Mouse (Mus musculus): ENCODE data around the gene Dnmt3b.

The Dnmt3b gene

DNA sequence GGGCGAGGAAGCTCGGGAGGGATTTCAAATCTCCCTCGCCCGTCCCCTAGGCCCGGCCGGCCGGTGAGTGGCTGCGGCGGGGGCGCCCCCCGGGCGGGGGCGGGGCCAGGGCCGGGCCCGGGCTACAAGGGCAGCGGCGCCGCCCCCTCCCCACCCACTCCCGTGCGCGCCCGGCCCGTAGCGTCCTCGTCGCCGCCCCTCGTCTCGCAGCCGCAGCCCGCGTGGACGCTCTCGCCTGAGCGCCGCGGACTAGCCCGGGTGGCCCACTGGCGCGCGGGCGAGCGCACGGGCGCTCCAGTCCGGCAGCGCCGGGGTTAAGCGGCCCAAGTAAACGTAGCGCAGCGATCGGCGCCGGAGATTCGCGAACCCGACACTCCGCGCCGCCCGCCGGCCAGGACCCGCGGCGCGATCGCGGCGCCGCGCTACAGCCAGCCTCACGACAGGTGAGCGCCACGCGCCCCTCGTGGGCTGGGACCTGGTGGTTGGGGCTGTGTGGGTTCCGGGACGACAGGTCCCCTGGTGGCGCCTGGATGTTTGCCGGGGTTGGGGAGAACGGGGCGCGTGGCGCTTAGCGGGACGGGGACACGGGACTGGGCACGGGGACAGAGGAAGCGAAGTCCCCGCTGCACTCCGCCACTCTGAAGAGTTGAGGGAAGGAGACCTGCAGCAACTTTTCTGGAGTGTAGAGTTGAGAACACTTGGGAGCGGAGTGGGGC, at the start of gene Dnmt3b:
Gene Dnmt3b (plus strand): TSS at position 153 of the 716 bp plus-strand sequence.
- DNase-seq (ENCODE audit: low spot score in 2 of 2), result peak; percentile 37 to 63

DNA sequence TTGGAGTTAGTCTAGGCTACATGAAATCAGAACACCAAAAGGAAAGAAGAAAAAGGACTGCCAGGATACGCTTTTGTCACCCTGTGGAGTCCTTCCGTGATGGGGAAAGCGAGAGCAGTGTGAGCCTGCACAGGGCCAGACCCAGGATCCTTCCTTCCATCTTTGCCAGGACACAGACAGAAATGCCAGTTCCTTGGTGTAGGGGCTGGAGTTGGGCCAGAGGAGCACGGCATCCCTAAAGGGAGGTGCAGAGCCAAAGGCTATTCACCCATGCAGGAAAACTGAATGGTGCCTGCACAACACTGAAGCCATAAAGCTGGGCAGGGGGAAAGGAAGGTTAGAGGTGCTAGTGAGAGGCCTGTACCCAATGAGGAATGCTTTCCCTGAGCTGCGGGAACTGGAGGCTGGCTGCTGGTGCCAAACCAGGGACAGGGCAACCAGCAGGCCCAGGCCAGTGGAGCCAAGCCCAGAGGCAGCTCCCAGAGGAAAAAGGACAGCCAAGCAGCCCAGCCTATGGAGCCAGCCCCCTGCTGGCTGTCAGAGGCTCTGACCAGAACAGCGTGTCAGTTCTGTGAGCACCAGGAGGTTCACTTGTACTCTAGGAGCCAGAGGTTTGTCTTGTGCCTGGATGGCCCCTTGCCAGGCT, 49.1 kb upstream of the Dnmt3b start:
- peak in 1 of 2 experiments; percentile 56 for DNase-seq (ENCODE audit: low spot score in 2 of 2)

DNA sequence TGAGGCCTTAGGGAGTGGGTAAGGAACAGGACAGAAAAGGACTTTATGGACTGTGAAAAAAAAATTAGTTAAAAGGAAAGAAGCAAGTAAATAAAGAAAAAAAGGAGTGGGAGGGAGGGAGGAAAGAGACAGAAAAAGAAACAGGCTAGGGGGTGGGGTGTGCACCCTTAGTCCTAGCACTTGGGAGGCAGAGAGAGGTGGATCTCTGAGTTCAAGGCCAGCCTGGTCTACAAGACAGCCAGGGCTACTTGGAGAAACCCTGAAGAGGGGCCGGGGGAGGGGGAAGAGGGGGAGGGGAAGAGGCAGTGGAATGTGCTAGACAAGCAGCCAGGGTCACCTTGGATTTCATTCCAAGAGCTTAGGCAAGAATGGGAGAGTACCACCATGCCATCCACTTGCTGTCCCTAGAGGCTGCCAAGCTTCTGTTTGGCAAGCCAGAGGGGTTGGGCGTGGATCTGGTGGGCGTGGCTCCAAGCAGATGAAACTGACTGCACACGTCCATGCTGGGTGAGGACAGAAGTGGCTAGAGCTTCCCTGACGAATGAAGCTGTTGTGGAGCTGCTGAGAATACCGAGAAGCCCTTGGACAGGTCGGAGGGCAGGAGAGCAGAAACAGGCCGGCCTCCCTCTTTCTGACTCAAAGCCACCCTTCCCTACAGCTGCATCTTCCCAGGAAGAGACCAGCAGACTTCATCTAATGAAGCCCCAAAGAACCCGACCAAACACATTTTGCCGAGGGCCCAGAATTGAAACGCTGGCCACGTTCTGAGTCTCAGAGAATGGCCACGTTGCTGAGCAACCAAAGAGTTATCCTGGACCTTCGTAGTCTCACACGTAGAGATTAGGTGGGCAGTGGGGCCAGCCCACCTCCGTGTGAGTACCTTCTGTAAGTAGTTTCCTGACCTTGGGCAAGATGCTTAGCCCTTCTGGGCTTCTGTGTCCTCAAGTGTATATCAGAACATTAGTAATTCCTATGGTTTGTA, 48.3 kb upstream of the Dnmt3b start:
- peak in 1 of 2 experiments; percentile 62 for DNase-seq (ENCODE audit: low spot score in 2 of 2)

DNA sequence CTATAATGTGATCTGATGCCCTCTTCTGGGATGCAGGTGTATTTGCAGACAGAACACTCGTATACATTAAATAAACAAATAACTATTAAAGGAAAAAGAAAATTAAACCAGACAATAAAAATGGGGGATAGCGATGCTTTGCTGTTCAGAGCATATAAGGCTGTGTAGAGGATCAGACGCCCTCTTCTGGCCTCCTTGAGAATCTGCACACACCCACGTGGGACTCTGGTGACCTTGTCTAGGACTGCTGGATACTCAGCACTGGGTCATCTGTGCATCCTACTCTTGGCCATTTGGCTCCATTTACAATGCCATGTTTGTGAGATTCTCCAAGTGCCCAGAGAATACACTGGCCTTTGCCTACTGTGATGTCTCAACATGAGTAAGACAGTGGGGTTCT, 45.5 kb upstream of the Dnmt3b start:
- no peak for DNase-seq (ENCODE audit: low spot score in 2 of 2)

DNA sequence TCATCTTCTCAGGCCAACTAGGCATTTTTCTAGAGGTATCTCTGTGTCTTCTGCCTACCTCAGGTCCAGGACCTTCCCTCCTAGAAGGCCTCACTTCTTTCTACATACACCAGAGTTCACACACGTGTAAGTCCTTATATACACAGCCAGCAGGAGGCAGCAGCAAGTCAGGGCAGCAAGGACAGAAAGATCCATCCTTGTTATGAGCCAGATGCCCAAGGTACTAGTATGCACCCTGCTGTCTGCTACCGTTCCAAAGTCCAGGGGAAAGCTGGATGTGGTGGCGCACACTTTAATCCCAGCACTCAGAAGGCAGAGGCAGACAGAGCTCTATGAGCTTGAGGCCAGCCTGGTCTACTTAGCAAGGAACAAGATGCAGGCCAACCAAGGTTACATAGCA, 42.8 kb upstream of the Dnmt3b start:
- DNase-seq (ENCODE audit: low spot score in 2 of 2), result no peak

DNA sequence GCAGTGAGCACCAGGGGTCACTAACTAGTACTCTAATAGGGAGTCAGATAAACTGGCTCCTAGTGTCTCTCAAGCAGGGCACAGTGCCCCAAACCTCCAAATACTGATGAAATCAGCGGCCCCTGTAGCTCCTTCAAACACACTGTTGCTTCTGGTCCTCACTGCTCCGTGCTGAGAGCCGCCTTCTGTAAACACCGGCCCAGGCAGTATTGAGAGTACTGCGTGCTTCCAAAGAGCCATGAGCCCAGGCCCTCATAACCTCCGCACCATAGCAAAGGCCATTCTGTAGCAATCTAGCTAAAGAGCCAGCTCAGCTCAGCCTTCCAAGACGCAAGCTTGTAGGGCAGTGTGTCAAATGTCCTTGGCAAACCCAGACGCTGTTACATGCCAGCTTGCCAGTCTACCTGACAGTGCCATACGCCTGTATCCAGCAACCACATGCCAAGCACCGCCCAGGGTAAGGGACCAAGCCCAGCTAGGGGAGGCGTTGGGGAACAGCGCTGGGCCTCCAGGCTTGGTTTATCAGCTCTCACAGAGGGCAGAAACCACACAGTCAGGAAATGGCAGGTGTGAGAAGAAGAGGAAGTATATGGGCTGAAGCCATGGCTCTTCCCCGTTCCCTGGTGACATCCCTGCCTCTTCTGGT, 41.3 kb upstream of the Dnmt3b start:
- DNase-seq (ENCODE audit: low spot score in 2 of 2), result peak in 1 of 2 experiments; percentile 69

DNA sequence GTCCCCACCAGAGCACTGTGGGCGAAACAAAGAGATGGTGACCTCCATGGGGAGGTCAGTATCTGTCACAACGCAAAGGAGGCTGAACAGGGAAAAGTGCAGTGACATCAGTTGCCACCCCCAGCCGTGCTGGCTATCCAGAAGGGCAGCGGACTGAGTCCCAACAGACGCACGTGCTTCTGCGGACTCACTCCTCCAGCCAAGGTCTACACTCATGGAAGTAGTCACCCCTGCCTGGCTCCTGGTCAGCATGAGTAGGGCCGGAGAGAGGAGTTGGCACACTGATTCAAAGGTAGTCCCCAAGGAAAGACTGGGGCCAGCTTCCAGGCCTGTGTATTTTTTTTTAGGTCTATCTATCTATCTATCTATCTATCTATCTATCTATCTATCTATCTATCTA, 40.2 kb upstream of the Dnmt3b start:
- DNase-seq (ENCODE audit: low spot score in 2 of 2), result no peak

DNA sequence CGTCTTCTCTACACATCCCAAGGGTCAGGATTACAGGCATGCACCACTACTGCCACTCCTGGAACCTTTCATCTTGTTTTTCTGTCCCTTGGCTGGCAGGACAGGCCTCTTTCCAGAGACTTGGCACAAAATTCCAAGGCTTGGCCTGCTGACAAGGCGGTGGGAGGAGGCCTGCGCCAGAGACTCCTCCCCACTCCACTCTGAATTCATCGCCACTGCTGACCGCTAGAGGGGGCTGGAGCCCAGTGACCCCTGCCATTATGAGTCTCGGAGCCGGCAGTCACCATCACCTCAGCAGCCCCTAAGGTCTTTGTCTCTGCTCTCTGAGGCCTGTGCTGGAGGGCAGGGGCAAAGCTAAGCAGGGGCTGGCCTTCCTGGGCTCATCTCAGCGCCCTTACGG, 39.7 kb upstream of the Dnmt3b start:
- peak; percentile 90 to 97 for DNase-seq (ENCODE audit: low spot score in 2 of 2)

DNA sequence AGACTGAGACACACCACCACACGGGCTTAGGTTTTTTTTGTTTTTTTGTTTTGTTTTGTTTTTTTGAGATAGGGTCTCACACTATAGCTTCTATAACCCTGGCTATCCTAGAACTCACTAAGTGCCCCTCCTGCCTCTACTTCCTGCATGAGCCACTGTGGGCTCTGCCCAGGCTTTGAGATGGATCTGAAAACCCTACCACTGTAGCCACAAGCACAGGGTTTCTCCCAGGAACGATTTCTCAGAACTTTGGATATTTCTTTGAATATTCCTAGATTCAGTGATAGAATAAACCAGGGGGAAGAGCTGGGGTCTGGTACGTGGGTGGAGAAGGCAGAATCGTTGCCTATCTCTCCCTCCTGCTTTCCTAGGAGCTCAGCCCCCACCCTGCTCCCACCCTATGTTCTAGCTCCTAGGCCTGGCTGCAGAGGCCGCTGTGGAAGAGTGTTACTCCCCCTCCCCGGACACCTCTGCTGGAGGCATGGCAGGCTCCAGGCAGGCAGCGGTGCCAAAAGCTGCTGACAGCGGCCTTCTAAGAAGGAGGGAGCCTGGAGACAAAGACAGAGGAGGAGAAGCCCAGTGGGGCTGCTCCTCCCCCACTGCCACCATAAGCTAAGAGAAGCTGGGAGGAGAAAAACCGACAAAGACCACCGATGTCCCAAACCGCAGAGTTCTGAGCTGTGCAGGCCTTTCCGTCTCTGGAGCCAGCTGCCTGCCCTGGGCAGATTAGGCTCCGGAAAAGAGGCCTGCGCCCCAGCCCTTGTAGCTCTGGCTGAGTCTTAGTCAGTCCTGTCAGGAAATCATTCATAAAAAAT, 38.6 kb upstream of the Dnmt3b start:
- DNase-seq (ENCODE audit: low spot score in 2 of 2), result peak in 1 of 2 experiments; percentile 46

DNA sequence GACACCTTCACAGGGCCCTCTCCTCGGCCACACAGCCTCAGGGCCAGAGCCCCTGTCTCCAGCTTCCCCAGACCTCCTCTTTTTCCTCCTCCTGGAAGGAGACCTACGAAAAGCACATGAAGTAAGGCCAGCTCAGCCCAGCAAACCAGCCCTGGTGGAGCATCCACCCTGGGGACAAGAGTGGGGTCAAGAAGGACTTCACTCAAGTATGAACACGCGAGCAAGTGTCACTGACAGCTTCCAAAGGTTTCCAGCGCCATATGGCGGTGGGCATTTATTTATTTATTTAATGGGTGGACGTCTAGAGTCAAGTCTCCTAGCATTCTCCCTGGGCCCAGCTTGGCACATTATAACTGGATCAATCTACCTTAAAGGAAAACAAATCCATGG, 38.0 kb upstream of the Dnmt3b start:
- no peak for DNase-seq (ENCODE audit: low spot score in 2 of 2)

DNA sequence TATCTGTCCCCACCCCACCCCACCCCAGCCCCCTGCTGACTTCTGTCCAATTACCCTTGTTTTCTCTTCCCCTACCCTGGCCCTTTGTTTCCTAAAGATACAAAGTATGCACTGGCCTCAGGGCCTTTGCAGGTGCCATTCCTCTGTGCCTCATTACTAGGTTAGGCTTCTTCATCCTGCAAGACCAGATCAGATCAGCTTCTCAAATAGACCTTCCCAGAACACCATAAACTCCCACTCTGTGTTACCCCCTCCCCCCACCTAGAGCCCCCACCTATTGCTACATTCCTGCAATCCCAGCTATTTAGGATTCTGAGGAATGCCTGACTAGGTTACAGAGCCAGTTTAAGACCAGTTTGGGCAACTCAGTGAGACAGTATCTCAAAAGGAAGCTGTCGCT, 37.5 kb upstream of the Dnmt3b start:
- no peak for DNase-seq (ENCODE audit: low spot score in 2 of 2)

DNA sequence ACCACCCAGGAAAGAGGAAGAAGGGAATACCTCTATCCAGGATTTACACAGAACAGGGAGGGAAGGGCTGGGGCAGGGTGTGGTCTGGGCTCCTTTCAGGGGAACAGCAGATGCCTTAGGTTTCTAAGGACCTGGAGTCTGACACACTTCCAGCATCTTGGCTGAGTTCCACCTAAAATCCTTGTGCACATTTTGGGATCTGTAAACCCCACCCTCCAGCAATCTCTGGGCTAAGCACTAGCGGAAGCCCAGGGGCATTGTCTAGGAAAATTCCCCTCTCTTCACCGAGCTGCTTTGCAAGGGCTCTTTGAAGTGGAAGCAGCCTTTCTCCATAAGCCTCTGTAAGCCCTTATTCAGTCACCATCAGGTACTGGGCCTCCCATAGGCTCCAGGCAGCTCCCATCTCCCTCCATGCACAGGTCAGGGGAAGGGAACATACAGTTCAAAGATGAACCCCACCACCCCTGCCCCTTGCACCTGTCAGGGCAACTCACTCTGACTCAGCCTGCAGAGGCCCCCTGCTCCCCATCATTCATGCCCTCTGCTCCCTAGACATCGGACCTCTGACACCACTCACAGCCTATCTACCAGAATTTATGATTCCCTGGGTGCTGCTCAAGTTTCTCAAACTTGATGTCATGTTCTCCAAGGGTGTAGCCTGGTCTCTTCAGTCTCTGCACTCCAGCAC, 36.5 kb upstream of the Dnmt3b start:
- no peak for DNase-seq (ENCODE audit: low spot score in 2 of 2)

DNA sequence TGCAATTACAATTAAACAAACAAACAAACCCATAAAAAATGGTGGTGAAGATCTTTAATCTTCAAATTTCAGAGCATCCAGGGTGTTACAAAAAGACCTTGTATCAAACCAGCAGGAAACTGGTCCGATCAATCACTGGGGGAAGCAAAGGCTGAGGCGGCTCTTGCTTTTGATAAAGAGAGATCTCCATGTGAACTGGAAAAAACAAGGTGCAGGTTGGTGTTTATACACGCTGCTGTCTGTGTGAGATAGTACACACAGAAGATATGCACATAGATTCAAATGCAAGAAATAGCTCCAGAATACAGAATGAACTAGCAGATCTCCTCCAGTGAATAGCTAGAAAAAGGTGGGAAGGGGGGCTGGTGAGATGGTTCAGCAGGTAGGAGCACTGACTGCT, 32.4 kb upstream of the Dnmt3b start:
- DNase-seq (ENCODE audit: low spot score in 2 of 2), result no peak

DNA sequence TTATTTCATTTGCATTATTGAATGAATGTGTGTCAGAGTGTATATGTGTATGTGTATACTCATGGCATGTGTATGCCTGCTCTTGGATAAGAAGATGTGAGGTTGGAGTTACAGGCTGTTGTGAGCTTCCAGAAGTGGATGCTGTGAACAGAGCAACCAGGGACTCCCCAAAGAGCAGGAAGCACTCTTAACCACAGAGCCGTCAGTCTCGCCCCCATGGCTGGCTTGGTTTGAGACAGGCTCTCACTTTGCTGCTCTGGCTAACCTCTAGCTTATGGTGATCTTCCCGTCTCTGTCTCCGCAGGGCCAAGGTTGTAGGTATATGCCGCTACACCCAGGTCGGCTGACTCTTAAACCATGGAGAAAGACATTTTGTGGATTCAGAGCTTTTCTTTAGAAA, 30.8 kb upstream of the Dnmt3b start:
- no peak for DNase-seq (ENCODE audit: low spot score in 2 of 2)

DNA sequence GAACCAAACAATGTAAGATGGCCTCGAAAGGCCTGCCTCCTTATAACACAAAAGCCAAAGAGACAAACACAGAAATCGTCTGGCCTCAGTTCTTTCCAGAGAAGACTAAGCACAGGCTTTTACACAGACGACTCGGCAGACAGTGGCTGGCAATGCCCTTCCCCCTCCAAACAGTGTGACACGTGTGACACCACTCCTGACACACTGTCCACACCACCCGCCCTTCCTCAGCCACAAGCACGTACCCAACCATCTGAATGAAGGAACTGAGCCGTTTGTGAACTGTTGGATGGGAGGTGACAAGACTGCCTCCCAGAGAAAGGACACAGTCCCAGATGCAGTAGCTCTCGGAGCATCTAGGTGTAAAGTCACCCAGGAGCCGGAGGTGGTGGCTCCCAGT, 30.4 kb upstream of the Dnmt3b start:
- no peak for DNase-seq (ENCODE audit: low spot score in 2 of 2)

DNA sequence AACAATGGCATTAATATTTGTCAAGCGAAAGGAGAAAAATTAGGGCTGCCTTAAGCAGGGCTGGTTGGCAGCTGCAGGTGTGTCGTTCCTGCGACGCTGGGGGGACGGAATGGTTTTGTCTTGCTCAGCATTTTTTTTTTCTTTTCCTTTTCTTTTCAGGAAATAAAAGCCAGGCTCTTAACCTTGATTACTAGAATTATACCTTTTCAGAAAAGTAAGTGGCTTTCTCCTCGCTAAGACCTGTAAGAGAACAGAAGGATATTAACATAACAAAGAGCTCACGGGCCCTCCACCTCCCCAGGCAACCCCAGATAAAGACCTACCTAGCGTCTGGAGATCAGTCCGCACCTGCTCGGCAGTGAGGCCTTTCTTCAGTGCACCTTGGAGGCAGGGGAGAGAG, 26.8 kb upstream of the Dnmt3b start:
- DNase-seq (ENCODE audit: low spot score in 2 of 2), result no peak

DNA sequence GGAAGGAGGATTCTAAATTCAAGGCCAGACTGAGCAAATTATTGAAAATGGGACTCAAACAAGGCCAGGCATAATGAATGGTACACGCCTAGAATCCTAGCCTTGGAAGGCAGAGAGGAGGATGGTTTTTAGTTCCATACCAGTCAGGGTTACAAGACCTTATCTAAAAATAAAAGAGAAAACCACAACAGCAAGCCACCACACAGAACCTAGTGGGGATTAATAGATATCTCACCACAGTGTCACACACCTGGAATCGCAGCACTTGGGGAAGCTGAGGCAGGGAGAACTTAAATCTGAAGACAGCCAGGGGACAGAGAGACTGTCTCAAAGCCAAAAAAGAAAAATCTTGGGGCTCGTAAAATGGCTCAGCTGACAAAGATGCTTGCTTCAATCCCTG, 18.3 kb upstream of the Dnmt3b start:
- DNase-seq (ENCODE audit: low spot score in 2 of 2), result no peak

DNA sequence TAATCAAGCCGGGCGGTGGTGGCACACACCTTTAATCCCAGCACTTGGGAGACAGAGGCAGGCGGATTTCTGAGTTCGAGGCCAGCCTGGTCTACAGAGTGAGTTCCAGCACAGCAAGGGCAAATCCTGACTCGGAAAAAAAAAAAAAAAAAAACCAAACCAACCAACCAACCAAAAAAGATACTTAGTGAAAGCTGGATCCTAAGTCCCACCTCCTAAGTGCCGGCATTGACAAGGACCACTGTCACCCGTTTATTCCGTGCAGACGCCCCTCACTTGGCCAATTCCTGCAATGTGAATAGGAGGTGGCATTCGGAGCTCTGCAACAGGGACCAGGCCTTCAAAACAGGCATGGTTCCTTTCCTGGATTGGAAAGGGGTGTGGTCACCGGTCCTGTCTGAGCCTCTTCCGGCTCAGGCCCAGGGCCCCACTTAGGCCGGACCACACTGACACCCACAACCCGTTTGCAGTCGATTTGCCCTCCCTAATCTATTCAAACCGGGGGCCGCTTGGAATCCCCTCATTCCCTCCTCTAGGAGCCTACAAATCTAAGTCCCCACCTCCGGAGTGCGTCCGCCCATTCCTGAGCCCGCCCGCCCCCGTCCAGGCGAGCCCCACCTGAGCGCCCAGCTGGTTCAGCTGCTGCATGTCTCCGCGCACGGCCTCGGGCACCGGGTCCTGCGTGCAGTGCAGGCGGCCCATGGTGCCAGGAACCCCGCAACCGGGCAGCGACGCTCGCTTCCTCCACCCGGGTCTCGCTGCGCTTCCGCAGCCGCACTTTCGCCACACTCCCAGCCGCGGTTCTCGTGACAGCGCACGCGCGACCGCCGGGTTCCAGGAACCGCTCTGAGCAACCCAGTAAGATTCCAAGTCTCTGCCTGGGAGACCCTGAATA, 17.0 kb upstream of the Dnmt3b start, which contains the start of gene Commd7:
Gene Commd7 (minus strand): TSS at position 806 of the 895 bp plus-strand sequence.
- DNase-seq (ENCODE audit: low spot score in 2 of 2), result peak; percentile 66 to 78

DNA sequence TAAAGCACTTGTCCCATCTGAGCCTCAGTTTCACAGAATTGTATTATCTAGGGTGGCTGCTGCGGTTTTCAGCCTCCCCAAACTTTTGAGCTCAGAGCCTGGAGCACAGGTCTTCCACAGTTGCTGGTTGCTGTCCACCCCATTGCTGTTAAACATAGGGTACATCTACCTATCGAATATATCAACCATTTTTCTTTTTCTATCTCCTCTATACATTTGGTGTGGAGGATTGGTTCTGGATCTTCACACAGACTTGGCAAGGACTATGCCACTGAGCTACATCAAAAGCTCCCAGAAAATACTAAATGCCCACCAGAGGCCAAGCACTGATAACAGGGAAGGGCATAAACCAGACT, 16.4 kb upstream of the Dnmt3b start:
- DNase-seq (ENCODE audit: low spot score in 2 of 2), result no peak

All from cerebellum, postnatal 4 days (tissue).